Mouse (Mus musculus): ENCODE measurements at regions not wholly inside any gene's neighbourhood (a gene's known extent, or its start where the extent isn't known, plus 50 kb on each side); places are given as distances from the start of the nearest gene placed in this dataset.
A peak's percentile ranks its signal among the peaks of the same experiment; 100 is the strongest.

DNA sequence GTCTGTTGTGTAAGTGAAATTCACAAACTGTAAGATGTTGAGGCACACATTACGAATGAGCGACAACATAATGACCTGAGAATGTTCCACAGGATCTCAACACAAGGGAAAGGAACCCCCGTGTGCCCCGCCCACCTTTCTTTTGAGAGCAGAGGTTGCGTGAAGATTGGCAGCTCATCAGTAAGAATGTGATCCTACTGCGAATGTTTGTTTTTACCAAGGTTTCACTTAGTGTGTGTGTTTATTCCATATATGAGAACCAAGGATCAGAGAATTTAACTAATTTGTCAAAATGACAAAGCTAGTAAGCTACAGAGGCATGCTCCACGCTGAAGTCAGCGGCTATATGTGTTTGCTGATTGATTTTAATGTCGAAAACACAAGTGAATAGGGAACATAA is 321.5 kb upstream of the Zeb2 start:
- H3K27ac ChIP-seq (ENCODE audit: low read depth, low read length): no peak overlapping the region
- ATAC-seq: no peak
- H3K4me1 ChIP-seq (ENCODE audit: insufficient read depth): 0 out of 2 replicates have a peak, but pooled peaks cover 5% of the 10 kb centered on the region
- 71% methylated on average over 9 of the region's 9 CpGs for WGBS
- no peak overlapping the region for H3K9ac ChIP-seq
- TF ChIP-seq CTCF (IDR thresholded peaks at IDR 0.05; ENCODE audit: low read depth): no peak
- H3K4me3 ChIP-seq (ENCODE audit: low read depth, low read length): no peak overlapping the region
- H3K27me3 ChIP-seq (ENCODE audit: insufficient read depth, low read length): no peaks in the 10 kb centered on the region
- DNase-seq: no peak
- no peaks in the 10 kb centered on the region for H3K9me3 ChIP-seq (ENCODE audit: low read length)
- no peak overlapping the region for H3K4me2 ChIP-seq (ENCODE audit: low read depth)
- H3K36me3 ChIP-seq (ENCODE audit: insufficient read depth): no peaks in the 10 kb centered on the region

DNA sequence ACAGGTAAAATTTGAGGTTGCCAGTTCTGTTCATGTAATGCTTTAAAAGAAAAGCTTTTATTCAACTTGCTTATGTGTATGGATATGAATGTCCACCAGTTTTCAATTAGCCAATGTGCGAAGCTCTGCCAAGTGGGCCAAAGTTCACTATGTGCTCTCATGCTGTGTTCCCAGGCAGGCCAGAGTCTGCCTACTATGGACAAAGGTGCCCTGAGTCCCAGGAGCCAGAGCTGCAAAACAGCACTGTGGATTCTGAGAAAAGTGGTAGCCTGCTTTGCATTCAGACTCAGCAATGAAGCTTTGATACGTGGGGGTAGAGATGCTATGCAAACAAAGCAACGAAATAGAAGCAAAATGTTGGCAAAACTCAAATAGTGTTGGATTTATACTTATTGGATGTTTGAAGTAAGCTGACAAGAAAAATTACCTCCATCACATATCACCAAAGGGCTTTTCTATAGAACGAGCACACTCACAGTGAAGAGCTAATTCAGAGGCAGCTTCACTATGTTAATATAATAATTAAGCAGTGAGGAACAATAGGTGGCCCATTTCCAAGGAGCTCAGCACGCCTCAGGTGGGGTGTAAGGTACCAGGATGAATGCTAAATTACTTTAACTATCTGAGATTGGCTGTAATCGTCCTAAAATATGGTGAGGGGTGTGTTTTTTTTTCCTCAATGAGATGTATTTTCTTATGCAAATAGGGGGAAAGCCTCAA is 318.2 kb upstream of the Zeb2 start:
- peak; percentile 30 for DNase-seq
- H3K4me3 ChIP-seq (ENCODE audit: low read depth, low read length): no peak overlapping the region
- no peaks in the 10 kb centered on the region for H3K9me3 ChIP-seq (ENCODE audit: low read length)
- no peak for TF ChIP-seq CTCF (IDR thresholded peaks at IDR 0.05; ENCODE audit: low read depth)
- no peak overlapping the region for H3K4me2 ChIP-seq (ENCODE audit: low read depth)
- H3K27ac ChIP-seq (ENCODE audit: low read depth, low read length): 0 out of 2 replicates have a peak overlapping the region, but pooled peaks have one; percentile 1
- ATAC-seq: 0 out of 2 replicates have a peak, but pooled peaks have one; percentile 34
- H3K36me3 ChIP-seq (ENCODE audit: insufficient read depth): no peaks in the 10 kb centered on the region
- WGBS: 15% methylated on average over 6 of the region's 6 CpGs
- no peaks in the 10 kb centered on the region for H3K27me3 ChIP-seq (ENCODE audit: insufficient read depth, low read length)
- 0 out of 2 replicates have a peak, but pooled peaks cover 5% of the 10 kb centered on the region for H3K4me1 ChIP-seq (ENCODE audit: insufficient read depth)
- no peak overlapping the region for H3K9ac ChIP-seq

DNA sequence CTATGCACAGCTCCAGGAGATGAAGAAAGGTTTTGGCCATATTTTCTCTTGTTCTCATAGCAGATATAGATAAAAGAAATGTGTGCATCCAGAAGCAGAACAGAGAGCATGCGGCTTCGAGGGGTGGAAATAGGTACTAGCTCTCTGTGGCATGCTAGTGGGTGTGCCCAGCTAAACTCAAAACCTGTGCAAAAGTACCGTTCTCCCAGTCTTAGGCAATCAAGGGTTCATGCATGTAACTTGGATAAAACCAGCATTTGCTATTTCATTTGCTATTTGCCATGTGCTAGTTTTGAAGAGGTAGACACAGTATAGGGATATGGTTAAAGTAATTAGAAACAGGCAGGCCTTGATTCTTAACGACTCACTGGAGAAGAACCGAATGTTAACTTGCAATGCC is 317.6 kb upstream of the Zeb2 start:
- DNase-seq (no peak), ATAC-seq (no peak)
- no peak for TF ChIP-seq CTCF (IDR thresholded peaks at IDR 0.05; ENCODE audit: low read depth)
- H3K27ac ChIP-seq (ENCODE audit: low read depth, low read length): no peak overlapping the region
- no peaks in the 10 kb centered on the region for H3K9me3 ChIP-seq (ENCODE audit: low read length)
- H3K4me2 ChIP-seq (ENCODE audit: low read depth): no peak overlapping the region
- H3K27me3 ChIP-seq (ENCODE audit: insufficient read depth, low read length): no peaks in the 10 kb centered on the region
- WGBS: 61% methylated on average over 5 of the region's 5 CpGs
- 0 out of 2 replicates have a peak, but pooled peaks cover 5% of the 10 kb centered on the region for H3K4me1 ChIP-seq (ENCODE audit: insufficient read depth)
- H3K9ac ChIP-seq: no peak overlapping the region
- H3K4me3 ChIP-seq (ENCODE audit: low read depth, low read length): no peak overlapping the region
- H3K36me3 ChIP-seq (ENCODE audit: insufficient read depth): no peaks in the 10 kb centered on the region

DNA sequence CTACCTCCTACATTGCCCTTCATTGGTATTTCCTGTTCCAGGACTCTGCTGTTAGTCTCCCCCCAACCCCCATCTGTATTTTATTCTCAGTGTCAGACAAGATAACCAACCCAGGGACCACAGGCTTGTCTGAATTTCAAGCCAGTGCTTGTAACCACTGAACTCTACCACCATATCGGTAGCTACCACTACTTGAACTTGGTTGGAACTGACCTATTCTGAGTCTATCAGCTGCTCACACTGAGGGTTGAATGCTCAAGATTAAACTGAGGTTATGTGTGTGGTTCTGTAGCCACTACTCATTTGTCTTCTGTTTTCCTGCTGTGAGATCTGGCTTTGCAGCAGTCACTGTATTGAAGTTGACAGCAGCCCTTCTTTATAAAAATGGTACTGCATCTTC is 317.0 kb upstream of the Zeb2 start:
- no peak for DNase-seq
- no peak for TF ChIP-seq CTCF (IDR thresholded peaks at IDR 0.05; ENCODE audit: low read depth)
- H3K27ac ChIP-seq (ENCODE audit: low read depth, low read length): no peak overlapping the region
- 0 out of 2 replicates have a peak, but pooled peaks cover 5% of the 10 kb centered on the region for H3K4me1 ChIP-seq (ENCODE audit: insufficient read depth)
- H3K36me3 ChIP-seq (ENCODE audit: insufficient read depth): no peaks in the 10 kb centered on the region
- H3K4me2 ChIP-seq (ENCODE audit: low read depth): no peak overlapping the region
- WGBS: 95% methylated on average over 1 of the region's 1 CpGs
- ATAC-seq: no peak
- no peak overlapping the region for H3K4me3 ChIP-seq (ENCODE audit: low read depth, low read length)
- H3K27me3 ChIP-seq (ENCODE audit: insufficient read depth, low read length): no peaks in the 10 kb centered on the region
- no peaks in the 10 kb centered on the region for H3K9me3 ChIP-seq (ENCODE audit: low read length)
- H3K9ac ChIP-seq: no peak overlapping the region

DNA sequence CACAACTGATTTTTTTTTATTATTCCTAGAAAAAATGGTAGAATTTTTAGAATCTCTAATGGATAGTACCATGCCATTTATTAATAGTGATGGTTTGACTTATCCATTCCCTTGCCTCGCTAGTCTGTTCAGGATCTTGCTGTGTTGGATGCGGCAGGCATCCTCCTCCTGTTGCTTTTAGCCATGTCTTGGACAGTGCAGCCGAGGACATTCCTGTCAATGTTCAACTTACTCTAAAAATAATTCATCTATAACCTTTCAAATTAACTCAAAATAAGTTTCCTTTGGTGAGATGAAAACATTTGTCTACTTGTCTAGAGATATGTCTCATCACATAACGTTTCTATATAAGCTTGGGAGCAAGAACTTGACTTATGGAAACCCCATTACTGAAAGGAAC is 314.2 kb upstream of the Zeb2 start:
- Histone ChIP-seq H3K27ac (ENCODE audit: low read depth, low read length) (no peak overlapping the region), H3K9me3 (ENCODE audit: low read length) (no peaks in the 10 kb centered on the region), H3K4me3 (ENCODE audit: low read depth, low read length) (no peak overlapping the region), H3K9ac (no peak overlapping the region), H3K36me3 (ENCODE audit: insufficient read depth) (no peaks in the 10 kb centered on the region), H3K4me2 (ENCODE audit: low read depth) (no peak overlapping the region), H3K27me3 (ENCODE audit: insufficient read depth, low read length) (no peaks in the 10 kb centered on the region), H3K4me1 (ENCODE audit: insufficient read depth) (0 out of 2 replicates have a peak, but pooled peaks cover 3% of the 10 kb centered on the region)
- DNase-seq: no peak
- WGBS: 91% methylated on average over 4 of the region's 4 CpGs
- TF ChIP-seq CTCF (IDR thresholded peaks at IDR 0.05; ENCODE audit: low read depth): no peak
- no peak for ATAC-seq

DNA sequence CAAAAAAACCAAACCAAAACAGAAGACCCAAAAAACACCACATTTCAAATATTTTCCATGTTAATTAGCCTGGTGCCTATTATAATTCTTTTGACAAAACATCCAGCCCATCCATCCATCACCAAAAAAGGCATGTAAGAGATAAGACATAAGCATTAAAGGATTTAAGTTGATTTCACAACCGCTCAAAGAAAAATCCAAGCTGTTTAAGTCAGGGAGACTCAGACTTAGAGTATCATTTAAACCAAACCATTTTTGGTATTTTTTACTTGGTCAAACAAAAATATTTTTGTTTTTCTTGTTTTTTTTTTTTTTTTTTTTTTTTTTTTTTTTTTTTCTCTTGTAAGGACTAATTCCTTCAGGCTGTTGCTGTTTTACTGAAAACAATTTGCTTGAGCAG is 304.6 kb upstream of the Zeb2 start:
- Histone ChIP-seq H3K4me3 (ENCODE audit: low read depth, low read length) (no peak overlapping the region), H3K9ac (no peak overlapping the region), H3K4me1 (ENCODE audit: insufficient read depth) (no peaks in the 10 kb centered on the region), H3K4me2 (ENCODE audit: low read depth) (no peak overlapping the region), H3K27me3 (ENCODE audit: insufficient read depth, low read length) (no peaks in the 10 kb centered on the region), H3K27ac (ENCODE audit: low read depth, low read length) (no peak overlapping the region), H3K36me3 (ENCODE audit: insufficient read depth) (no peaks in the 10 kb centered on the region), H3K9me3 (ENCODE audit: low read length) (no peaks in the 10 kb centered on the region)
- DNase-seq: no peak
- TF ChIP-seq CTCF (IDR thresholded peaks at IDR 0.05; ENCODE audit: low read depth): no peak
- ATAC-seq: no peak
- WGBS: 93% methylated on average over 1 of the region's 1 CpGs

DNA sequence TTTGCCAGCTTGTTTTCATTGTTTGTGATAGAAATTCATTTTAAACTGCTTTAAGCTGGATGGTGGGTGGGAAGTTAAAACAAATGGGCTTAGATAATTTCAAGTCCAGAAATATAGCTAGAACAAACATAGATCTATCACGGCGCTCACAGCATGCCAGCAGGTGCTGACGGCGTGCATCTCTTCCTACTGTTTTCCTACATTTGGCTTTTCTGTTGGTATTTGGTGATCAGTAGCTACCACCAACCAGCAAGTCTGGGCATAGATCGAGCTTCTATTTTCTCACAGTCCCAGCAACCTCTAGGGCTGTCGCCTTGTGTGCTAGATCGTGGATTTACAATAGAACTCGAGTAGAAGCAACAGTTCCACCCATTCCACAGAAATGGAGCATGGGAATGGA is 290.9 kb upstream of the Zeb2 start:
- no peaks in the 10 kb centered on the region for H3K9me3 ChIP-seq (ENCODE audit: low read length)
- H3K27ac ChIP-seq (ENCODE audit: low read depth, low read length): no peak overlapping the region
- no peaks in the 10 kb centered on the region for H3K4me1 ChIP-seq (ENCODE audit: insufficient read depth)
- no peak overlapping the region for H3K4me2 ChIP-seq (ENCODE audit: low read depth)
- no peaks in the 10 kb centered on the region for H3K36me3 ChIP-seq (ENCODE audit: insufficient read depth)
- DNase-seq (no peak), ATAC-seq (no peak)
- WGBS: 92% methylated on average over 8 of the region's 8 CpGs
- H3K4me3 ChIP-seq (ENCODE audit: low read depth, low read length): no peak overlapping the region
- H3K27me3 ChIP-seq (ENCODE audit: insufficient read depth, low read length): no peaks in the 10 kb centered on the region
- no peak for TF ChIP-seq CTCF (IDR thresholded peaks at IDR 0.05; ENCODE audit: low read depth)
- H3K9ac ChIP-seq: no peak overlapping the region

Measured in forebrain, postnatal 0 days (tissue).